Mouse (Mus musculus): Measurements from ENCODE around the gene Prdm11.

Prdm11 gene

DNA sequence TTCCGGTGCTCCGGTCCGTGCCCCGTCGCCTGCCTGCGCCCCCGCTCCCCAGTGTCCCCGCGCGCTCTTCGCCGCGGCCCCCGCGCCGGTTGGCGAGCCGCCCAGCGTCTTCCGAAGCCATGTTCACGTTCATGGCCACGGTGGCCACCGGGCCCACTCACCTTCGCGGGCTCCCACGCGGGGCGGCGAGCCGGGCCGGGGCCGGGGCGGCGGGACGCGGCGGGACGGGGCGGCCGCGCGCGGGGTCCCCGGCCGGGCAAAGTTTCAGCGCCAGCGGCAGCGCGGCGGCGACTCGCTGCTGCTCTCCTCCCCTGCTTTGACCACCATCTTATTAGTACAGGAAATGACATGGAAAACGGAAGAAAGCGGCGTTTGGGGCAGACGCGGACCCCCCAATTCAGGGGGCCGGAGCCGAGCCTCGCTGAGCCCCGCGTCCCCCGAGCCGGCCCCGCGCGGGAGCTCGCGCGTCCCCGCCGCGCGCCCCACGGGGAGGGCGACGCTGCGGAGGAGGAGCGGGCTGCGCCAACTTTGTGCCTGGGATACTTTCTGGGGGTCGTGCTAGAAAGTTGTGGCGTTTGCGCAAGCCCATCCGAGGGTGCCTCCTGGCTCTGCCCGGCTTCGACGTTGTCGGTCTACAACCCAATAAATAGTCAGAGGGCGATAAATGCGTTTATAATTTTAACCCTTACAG lies at the start of gene Prdm11:
Gene Prdm11, minus strand, starts transcription at position 350 of the 691 bp plus-strand sequence.
- DNase-seq (ENCODE audit: low spot score), result no peak

DNA sequence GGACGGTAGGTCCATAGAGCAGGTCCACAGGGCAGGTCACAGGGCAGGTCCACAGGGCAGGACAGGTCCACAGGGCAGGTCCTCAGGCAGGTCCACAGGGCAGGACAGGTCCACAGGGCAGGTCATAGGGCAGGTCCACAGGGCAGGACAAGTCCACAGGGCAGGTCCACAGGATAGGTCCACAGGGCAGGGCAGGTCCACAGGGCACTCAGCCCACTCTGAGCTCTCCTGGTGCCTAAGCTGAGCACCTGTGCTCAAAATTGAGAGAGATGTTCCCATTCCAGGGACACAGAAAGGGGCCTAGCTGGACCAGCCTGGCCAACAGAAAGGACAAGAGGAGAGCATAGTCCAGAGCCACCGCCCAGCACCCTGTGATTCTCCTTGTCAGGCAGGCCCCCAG lies 46.4 kb upstream of the Prdm11 start:
- DNase-seq (ENCODE audit: low spot score), result no peak

- no peak for DNase-seq (ENCODE audit: low spot score)
These were observed 45.7 kb upstream of the Prdm11 start for GRCm38 (mm10) chr2:93091679-93092078.

- DNase-seq (ENCODE audit: low spot score), result no peak
These were observed 43.6 kb upstream of the Prdm11 start for GRCm38 (mm10) chr2:93089379-93090089.

DNA sequence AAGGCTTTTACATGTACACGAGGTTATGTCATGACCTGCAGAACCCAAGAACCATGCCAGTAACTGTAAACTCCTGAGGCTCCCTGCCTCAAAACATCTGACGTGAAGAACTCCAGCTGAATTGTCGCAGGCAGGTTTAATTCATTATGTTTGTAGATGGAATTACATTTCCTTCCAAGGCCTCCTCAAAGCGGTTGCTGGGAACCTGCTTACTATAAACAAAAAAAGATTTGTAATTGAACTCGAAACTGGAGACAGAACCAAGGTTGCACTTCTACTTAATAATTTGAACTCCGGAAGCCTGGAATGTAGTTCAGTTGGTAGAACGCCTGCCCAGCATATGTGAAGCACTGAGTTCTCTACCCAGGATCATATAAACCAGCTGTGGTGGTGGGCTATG lies 42.0 kb upstream of the Prdm11 start:
- no peak for DNase-seq (ENCODE audit: low spot score)

- DNase-seq (ENCODE audit: low spot score), result no peak
These were observed 39.5 kb upstream of the Prdm11 start for GRCm38 (mm10) chr2:93085291-93086027.

- DNase-seq (ENCODE audit: low spot score), result no peak
These were observed 38.5 kb upstream of the Prdm11 start for GRCm38 (mm10) chr2:93084481-93084880.

- no peak for DNase-seq (ENCODE audit: low spot score)
These were observed 37.4 kb upstream of the Prdm11 start for GRCm38 (mm10) chr2:93083317-93083716.

DNA sequence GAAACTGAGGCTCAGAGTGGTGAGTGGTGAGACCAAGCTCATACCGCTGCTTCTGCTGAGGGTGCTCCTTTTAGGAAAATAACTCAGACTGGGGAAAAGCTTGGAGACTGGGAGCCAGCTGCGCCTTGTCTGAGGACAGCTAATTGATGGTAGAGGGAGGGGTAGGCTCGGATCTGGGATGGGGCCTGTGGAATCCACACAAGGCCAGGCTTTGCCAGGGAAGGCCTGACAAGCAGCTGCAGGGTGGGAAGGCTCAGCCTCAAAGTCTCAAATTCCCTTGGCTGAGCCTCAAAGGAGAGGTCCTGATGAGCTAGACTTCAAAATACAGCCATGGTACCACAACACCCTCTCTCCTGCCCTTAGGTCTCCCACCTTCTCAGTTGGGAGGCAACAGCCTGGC lies 36.9 kb upstream of the Prdm11 start:
- peak; percentile 34 for DNase-seq (ENCODE audit: low spot score)

DNA sequence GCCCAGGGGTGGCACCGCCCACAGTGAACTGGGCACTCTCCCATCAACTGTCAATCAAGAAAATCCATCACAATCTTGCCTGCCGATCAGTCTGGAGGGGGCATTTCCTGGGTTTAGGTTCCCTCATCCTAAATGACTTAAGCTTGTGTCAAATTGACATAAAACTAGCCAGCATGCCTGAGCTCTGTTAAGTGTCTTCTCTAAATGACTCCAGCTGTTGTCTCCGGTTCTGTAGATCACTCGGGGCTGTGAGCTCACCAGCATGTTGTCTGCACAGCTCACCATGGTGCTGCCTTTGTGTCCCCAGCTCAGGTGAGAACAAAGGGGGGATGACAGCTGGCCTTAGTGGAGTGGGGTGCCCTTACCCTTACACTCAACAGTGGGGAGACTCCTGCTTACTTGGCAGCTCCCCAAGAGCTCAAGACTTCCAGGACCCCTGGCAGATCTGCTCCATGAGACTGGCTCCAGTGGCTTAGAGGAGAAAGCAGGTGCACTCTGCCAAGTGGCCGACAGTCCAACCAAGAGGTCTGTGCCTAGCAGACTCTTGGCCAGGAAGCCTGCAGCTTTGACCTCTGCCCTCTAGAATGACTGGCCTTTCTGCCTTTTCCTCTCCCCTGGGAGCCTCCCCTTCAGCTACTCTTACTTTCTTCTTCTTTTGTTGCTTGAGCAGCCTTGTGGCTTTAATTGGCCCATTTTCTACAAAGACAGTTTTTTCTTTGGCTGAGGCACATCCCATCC lies 35.1 kb upstream of the Prdm11 start:
- DNase-seq (ENCODE audit: low spot score), result no peak

GRCm38 (mm10) chr2:93079394-93079793 lies 33.4 kb upstream of the Prdm11 start:
- no peak for DNase-seq (ENCODE audit: low spot score)

DNA sequence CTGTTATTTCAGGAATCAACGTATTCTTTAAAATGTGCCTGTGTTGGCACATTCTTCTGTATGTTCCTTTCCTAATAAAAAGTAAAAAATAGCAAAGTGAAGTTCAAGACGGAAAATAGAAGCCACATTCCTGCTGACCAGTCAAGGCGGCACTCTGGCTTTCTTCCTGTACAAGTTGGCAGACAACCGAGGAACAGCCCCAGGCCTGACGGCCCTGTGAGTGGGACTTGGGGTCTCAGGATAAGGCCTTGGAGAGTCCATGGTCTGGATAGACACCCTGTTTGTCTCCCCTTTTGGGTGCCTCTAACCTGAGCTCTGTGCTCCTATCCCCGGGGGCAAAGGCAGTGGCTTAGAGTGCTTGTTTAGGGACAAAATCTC lies 30.6 kb upstream of the Prdm11 start:
- DNase-seq (ENCODE audit: low spot score), result no peak

- peak; percentile 72 for DNase-seq (ENCODE audit: low spot score)
These were observed 30.0 kb upstream of the Prdm11 start for GRCm38 (mm10) chr2:93075738-93076577.

DNA sequence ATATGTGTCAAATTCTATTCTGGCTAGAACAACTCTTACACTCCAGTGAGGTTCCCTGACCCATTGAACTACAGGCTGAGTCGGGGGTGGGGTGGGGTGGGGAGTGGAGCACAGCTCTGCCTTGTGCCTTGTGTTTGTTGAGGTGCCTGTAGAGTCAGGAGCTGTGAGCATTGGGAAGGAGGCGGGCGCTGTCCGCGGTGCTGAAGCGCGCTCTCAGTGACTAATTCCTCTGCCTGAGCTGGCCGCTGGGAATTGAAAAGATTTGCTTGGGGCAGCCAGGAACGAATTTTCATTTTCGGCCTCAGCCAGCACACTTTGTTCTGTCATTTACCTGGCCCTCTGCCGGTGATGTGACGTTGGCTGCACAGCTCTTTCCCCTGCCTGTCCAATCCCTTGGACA lies 25.7 kb upstream of the Prdm11 start:
- peak; percentile 83 for DNase-seq (ENCODE audit: low spot score)

DNA sequence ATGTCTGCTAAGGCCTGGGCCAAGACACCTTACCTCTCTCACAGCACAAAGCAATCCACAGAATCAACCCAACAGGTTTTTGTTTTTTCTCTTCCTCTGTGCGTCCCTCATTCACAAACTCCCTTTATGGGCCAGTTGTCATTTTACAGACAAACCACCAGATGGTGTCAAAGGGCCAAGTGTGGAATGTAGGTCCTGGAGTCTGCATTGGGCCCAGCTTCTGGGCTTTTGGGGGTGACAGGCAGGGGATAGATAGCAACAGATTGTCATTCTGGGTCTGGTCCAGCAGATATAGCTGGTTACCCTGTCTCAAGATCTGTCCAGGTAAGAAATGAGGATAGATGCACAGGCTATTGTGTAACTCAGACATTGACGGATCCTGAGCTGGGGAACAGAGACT lies 23.0 kb upstream of the Prdm11 start:
- DNase-seq (ENCODE audit: low spot score), result no peak

- peak; percentile 61 for DNase-seq (ENCODE audit: low spot score)
These were observed 17.4 kb upstream of the Prdm11 start for GRCm38 (mm10) chr2:93063347-93063746.

GRCm38 (mm10) chr2:93051873-93052272 lies 5.9 kb upstream of the Prdm11 start:
- DNase-seq (ENCODE audit: low spot score), result no peak

DNA sequence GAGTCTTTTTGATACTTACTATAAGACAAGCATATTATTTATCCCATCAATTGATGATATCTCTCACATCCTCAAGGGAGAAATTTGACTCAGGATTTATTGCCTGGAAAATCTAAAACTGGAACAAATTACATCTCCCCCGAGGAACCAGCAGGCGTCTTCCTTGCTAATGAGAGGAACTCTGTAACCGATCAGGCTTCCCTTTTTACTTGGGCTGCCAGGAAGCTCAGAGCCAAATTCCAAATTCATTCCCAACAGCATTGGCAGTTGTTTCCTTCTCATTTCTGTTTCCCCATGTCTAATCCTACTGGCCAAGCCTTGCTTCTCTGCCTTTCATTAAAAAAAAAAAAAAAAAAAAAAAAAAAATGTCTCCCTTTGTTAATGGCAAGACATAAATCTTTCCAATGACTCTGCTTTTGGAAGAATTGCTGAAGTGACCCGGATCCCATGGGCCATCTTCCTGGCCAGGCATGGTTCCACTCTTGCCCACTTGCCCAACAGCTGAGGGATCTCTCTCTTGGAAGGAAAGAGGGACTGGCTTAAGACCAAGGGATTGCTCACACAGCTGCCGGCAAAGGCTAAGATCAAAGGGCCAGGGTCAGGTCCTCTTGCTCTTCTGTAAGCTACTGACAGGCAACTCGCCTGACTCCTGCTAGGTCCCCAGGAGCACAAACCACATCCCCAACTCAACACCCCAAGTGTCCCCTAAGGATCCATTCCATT lies 2.8 kb upstream of the Prdm11 start:
- no peak for DNase-seq (ENCODE audit: low spot score)

DNA sequence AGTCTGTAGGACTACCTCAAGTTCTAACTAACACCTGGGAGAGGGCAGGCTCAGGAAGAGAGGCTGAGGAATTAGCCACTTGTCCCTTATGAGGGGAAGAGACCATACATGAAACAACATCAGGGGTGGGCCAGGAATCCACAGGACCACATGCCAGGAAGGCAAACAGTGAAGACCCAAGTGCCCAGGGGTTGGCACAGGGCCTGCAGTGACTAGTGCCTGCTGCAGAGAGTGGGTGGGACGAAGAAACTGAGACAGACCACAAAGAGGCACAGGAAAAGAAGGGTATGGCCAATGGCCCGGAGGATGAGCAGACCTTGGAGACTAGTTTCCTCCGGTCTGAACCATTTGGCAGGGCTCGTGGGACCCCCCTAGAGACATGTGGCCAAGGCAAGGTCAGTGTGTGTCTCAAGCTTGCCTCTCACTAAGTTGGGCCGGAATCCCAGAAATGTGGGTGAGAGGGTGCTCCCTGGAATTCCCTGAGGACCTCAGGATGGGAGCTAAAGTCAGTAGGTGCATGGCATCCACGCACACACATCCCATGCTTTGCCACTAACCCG lies 1.6 kb upstream of the Prdm11 start:
- DNase-seq (ENCODE audit: low spot score), result no peak

DNA sequence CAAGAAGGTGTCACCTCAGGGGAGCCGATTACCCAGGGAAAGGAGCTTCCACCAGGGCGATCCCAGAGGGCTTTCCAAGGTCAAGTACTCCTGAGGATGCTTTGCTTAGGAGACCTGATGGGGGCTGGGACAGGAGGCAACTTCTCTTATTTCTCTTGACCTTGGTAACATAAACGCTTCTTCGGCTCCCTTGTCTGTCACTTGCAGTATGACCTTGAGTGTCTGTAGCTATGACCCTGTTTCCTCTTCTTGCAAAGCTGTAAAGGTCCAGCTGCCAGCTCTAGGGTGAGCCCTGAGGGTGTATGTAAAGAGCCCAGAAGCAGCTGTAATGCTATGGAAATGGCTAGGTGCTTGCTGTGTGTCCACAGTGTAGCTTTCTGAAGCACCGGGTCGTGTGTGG lies 1.1 kb upstream of the Prdm11 start:
- no peak for DNase-seq (ENCODE audit: low spot score)

DNA sequence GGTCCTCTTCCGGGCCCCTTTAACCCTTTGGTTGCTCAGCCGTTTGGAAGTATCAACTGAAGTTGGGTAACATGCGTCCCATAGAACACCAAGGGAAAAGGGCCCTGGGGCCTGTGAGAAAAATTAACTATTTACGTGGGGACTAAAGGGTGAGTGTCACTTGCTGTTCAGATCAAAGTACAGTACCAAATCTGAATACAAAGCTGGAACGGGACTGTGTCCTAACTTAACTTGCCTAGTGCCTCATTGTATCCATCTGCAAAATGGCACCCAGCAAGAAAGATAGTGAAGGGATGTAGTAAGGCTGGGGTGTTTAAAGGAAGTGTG lies 505 bp upstream of the Prdm11 start:
- DNase-seq (ENCODE audit: low spot score), result no peak

Data from urinary bladder, postnatal 14 days (tissue).